Mouse (Mus musculus): ENCODE measurements around the gene Fndc3b. TPM values are rescaled to one million over a fixed set of nuclear protein-coding genes. Genes with fewer than 3 reads are reported as not detected.
"Not testable (repeated sequence)": the region's sequence is repeated elsewhere in the genome, so short reads cannot be mapped to it uniquely, and the experiment has no call there.

Fndc3b gene
- polyA plus RNA-seq, 1 experiment = 0.04 TPM

DNA sequence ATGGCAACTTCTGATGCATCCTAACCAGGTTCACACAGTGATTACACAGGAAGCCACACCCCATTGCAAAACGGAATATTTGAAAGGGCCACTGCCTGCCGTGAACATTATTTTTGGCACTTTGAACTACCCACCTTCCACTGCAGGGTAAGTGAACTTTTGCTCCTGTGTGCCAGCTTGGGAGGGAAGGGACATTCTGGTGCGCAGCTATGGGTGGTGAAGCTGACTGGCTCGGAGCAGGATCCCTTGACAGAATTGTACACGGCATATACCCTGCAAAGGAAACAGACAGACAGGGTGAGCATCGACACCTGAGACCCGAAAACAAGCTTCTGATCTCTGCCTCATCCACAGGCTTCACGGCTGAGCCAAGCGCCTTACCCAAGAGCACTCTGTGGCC is 220.2 kb downstream of the Fndc3b start:
- TF ChIP-seq TAL1 (IDR thresholded peaks at IDR 0.05; ENCODE audit: low read length) (no peak), GATA1 (IDR thresholded peaks at IDR 0.05; ENCODE audit: low read length) (no peak)
- Histone ChIP-seq H3K36me3 (ENCODE audit: control insufficient read depth) (peaks cover 15% of the 10 kb centered on the region; the same call in 1 of the 2 replicates), H3K4me1 (ENCODE audit: control insufficient read depth) (no peaks in the 10 kb centered on the region), H3K27me3 (ENCODE audit: control insufficient read depth) (no peaks in the 10 kb centered on the region), H3K9me3 (ENCODE audit: control insufficient read depth, low read length) (peaks cover 9% of the 10 kb centered on the region), H3K4me3 (replicated peaks) (no peak overlapping the region)

DNA sequence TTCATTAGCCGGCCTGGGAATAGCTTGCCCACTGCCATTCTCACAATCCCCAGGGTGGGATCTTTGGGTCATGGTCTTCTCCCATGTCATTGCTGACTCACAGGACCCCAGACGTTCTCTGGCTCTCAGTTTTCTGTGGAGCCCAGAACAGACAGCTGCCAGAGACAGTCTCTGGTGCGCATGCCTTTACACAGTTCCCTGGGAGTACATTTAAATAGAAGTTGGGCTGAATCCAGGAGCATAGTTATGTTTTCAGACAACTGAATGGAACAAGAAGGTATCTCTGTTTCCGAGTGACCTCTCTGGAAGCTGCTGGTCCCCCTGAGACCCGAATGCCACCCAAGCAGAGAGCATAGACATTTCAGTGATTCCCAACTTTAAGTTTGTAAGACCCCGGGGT is 221.6 kb downstream of the Fndc3b start:
- no peaks in the 10 kb centered on the region for H3K27me3 ChIP-seq (ENCODE audit: control insufficient read depth)
- TF ChIP-seq GATA1 (IDR thresholded peaks at IDR 0.05; ENCODE audit: low read length) (no peak), TAL1 (IDR thresholded peaks at IDR 0.05; ENCODE audit: low read length) (no peak)
- H3K9me3 ChIP-seq (ENCODE audit: control insufficient read depth, low read length) = peaks cover 12% of the 10 kb centered on the region
- no peaks in the 10 kb centered on the region for H3K4me1 ChIP-seq (ENCODE audit: control insufficient read depth)
- peaks cover 18% of the 10 kb centered on the region; the same call in 1 of the 2 replicates for H3K36me3 ChIP-seq (ENCODE audit: control insufficient read depth)
- no peak overlapping the region for H3K4me3 ChIP-seq (replicated peaks)

DNA sequence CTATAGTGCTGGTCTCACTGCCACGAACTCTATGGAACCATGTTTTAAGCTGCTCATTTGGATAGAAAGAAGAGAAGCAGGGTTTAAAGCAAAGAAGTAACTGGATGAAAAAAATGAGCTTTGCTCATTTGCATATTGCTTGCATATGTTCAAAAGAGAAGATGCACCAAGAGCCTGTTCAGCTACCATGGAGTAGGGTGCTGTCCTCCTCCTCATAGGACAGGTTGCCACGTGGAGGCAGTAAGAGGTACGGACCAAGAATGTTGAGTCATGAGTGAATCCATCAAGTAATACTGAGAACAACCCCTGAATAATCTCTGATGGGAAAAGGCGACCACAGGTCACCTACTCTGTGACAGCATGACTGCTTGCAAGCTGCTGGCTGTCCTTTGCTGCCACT is 226.0 kb downstream of the Fndc3b start:
- Histone ChIP-seq H3K4me1 (ENCODE audit: control insufficient read depth) (no peaks in the 10 kb centered on the region), H3K9me3 (ENCODE audit: control insufficient read depth, low read length) (peaks cover 12% of the 10 kb centered on the region), H3K36me3 (ENCODE audit: control insufficient read depth) (peaks cover 10% of the 10 kb centered on the region; the same call in 1 of the 2 replicates), H3K27me3 (ENCODE audit: control insufficient read depth) (no peaks in the 10 kb centered on the region), H3K4me3 (replicated peaks) (no peak overlapping the region)
- TF ChIP-seq GATA1 (IDR thresholded peaks at IDR 0.05; ENCODE audit: low read length) (no peak), TAL1 (IDR thresholded peaks at IDR 0.05; ENCODE audit: low read length) (no peak)

DNA sequence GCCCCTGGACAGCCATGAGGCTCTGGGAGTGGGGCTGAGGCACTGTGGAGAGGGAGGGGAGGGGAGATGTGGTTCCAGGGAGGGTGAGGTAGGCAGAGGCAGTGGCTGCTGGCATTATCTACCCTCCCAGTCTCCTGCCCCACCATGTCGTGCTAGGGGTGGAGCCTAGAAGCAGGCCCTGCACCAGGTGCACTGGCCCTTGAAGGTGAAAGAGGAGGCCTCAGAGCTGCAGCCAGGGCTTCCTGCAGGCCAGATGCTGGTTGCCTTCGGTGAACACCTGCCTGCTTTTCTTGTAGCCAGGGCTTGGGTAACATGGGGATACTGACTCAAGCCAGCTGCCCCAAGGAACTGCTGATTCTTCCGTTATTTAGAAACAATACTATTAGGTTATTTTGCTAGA is 226.4 kb downstream of the Fndc3b start:
- H3K4me1 ChIP-seq (ENCODE audit: control insufficient read depth) = no peaks in the 10 kb centered on the region
- H3K27me3 ChIP-seq (ENCODE audit: control insufficient read depth) = no peaks in the 10 kb centered on the region
- TF ChIP-seq GATA1 (IDR thresholded peaks at IDR 0.05; ENCODE audit: low read length) (no peak), TAL1 (IDR thresholded peaks at IDR 0.05; ENCODE audit: low read length) (no peak)
- H3K36me3 ChIP-seq (ENCODE audit: control insufficient read depth) = peaks cover 10% of the 10 kb centered on the region; the same call in 1 of the 2 replicates
- H3K9me3 ChIP-seq (ENCODE audit: control insufficient read depth, low read length) = peaks cover 12% of the 10 kb centered on the region
- no peak overlapping the region for H3K4me3 ChIP-seq (replicated peaks)

DNA sequence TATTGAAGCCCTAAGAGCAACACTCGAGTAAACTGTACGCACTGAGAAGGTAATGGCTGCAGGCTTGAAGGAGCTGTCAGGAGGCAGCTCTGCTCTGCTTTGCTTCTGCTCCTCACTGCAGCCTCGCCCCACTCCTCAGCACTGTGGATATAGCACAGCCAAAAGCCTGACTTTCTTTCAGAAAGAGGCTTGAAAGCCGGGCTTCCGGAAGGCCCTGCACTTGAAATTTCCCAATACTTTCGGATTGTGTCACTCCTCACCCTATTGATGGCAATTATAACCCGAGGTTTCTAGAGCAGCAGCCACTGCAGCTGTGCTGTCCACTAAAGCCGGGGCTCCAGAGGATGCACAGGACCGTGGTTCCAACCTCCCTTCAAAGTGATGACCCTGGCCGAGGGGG is 227.3 kb downstream of the Fndc3b start:
- TF ChIP-seq TAL1 (IDR thresholded peaks at IDR 0.05; ENCODE audit: low read length) (no peak), GATA1 (IDR thresholded peaks at IDR 0.05; ENCODE audit: low read length) (no peak)
- no peaks in the 10 kb centered on the region for H3K27me3 ChIP-seq (ENCODE audit: control insufficient read depth)
- H3K4me3 ChIP-seq (replicated peaks) = no peak overlapping the region
- no peaks in the 10 kb centered on the region for H3K4me1 ChIP-seq (ENCODE audit: control insufficient read depth)
- H3K36me3 ChIP-seq (ENCODE audit: control insufficient read depth) = peaks cover 10% of the 10 kb centered on the region; the same call in 1 of the 2 replicates
- H3K9me3 ChIP-seq (ENCODE audit: control insufficient read depth, low read length) = peaks cover 12% of the 10 kb centered on the region

DNA sequence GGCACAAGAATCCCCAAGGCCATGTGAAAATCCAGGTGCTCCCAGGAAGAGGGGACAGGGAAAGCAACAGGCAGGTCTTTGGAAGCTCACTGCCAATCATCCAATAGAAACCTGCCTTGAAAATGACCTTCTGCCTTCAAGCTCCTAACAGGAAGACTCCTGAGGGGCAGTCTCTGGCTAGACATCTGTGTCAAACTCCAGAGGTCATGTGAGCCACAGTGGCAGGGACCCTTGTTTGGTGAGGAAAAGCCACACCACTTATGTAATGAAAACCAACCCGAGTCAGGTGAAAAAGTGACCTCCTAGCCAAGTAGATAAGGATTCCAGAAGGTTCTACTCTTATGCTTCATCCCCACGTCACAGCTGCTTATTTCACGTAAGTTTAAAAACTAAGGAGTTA is 227.8 kb downstream of the Fndc3b start:
- Histone ChIP-seq H3K9me3 (ENCODE audit: control insufficient read depth, low read length) (peaks cover 12% of the 10 kb centered on the region), H3K4me1 (ENCODE audit: control insufficient read depth) (no peaks in the 10 kb centered on the region), H3K27me3 (ENCODE audit: control insufficient read depth) (no peaks in the 10 kb centered on the region), H3K36me3 (ENCODE audit: control insufficient read depth) (peaks cover 10% of the 10 kb centered on the region; the same call in 1 of the 2 replicates), H3K4me3 (replicated peaks) (no peak overlapping the region)
- TF ChIP-seq TAL1 (IDR thresholded peaks at IDR 0.05; ENCODE audit: low read length) = no peak

DNA sequence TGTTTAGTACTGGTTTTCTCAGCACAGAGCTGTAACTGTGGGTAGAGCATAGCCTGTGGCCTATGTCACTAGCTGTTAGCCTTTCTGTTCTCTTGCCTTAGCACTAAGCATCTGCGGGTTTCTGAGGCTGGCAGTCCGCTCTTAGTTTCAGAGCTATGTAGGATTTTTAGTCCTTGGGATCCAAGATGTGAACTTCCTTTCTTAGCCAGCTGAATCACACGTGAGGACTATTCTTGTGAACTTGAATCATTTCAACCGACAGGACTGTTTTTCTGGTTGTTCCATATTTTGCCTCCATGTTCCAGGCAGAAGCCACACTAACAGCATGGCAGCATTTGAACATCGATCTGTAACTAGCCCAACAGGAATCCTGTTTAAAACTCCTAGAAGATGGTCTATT is 229.4 kb downstream of the Fndc3b start:
- no peaks in the 10 kb centered on the region for H3K27me3 ChIP-seq (ENCODE audit: control insufficient read depth)
- TF ChIP-seq GATA1 (IDR thresholded peaks at IDR 0.05; ENCODE audit: low read length) (no peak), TAL1 (IDR thresholded peaks at IDR 0.05; ENCODE audit: low read length) (no peak)
- no peak overlapping the region for H3K4me3 ChIP-seq (replicated peaks)
- no peaks in the 10 kb centered on the region for H3K4me1 ChIP-seq (ENCODE audit: control insufficient read depth)
- H3K9me3 ChIP-seq (ENCODE audit: control insufficient read depth, low read length) = peaks cover 8% of the 10 kb centered on the region
- peaks cover 4% of the 10 kb centered on the region; the same call in 1 of the 2 replicates for H3K36me3 ChIP-seq (ENCODE audit: control insufficient read depth)

DNA sequence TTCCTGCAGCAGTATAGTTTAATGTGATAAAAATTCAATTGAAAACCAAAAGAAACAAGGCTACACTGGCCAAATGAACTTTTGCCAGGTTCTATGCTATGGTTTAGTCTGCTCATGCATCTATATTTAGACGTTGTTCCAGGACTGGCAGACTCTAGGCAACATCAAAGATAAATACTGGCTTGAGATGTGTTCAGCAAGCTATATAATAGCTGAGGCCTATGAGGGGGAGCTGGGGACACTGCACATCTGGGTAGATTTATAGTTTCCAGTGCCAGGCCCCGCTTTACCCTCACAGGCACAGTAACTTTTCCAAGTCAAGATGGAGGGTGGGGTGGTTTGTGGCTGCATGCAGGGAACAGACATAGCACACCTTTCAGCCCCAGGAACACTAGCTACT is 231.7 kb downstream of the Fndc3b start:
- Histone ChIP-seq H3K36me3 (ENCODE audit: control insufficient read depth) (no peaks in the 10 kb centered on the region; the same call in 1 of the 2 replicates), H3K9me3 (ENCODE audit: control insufficient read depth, low read length) (no peaks in the 10 kb centered on the region), H3K27me3 (ENCODE audit: control insufficient read depth) (no peaks in the 10 kb centered on the region), H3K4me3 (replicated peaks) (no peak overlapping the region), H3K4me1 (ENCODE audit: control insufficient read depth) (no peaks in the 10 kb centered on the region)
- TF ChIP-seq TAL1 (IDR thresholded peaks at IDR 0.05; ENCODE audit: low read length) = no peak
- no peak for TF ChIP-seq GATA1 (IDR thresholded peaks at IDR 0.05; ENCODE audit: low read length)

DNA sequence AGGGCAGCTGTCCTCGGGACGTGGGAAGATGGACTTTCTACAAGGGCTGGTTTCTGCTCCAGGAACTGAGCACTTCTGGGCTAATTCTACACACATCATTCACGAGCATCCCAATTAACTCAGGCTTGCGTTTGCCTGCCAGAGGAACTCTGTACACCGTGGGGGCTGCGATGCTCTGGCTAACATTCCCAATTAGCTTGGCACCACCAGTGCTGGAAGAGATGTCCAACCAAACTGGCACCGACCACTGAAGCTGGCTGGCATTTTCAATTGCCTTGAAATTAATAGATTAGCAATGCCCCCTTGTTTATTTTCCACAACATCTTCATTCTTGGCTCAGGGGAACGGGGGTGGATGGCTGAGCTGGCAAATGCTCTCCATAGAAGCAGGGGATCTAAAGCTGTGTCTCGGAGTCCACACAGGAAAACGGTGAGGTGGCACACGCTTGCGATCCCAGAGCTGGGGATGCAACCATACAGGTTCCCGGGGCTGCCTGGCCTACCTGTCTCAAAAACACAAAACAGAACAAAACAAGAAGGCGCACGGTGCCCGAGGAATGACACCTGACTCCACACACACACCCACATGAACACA is 232.4 kb downstream of the Fndc3b start:
- Histone ChIP-seq H3K9me3 (ENCODE audit: control insufficient read depth, low read length) (no peaks in the 10 kb centered on the region; the same call in 1 of the 2 replicates), H3K4me3 (replicated peaks) (no peak overlapping the region), H3K36me3 (ENCODE audit: control insufficient read depth) (no peaks in the 10 kb centered on the region; the same call in 1 of the 2 replicates), H3K27me3 (ENCODE audit: control insufficient read depth) (no peaks in the 10 kb centered on the region), H3K4me1 (ENCODE audit: control insufficient read depth) (no peaks in the 10 kb centered on the region)
- TF ChIP-seq GATA1 (IDR thresholded peaks at IDR 0.05; ENCODE audit: low read length) (no peak), TAL1 (IDR thresholded peaks at IDR 0.05; ENCODE audit: low read length) (no peak)

DNA sequence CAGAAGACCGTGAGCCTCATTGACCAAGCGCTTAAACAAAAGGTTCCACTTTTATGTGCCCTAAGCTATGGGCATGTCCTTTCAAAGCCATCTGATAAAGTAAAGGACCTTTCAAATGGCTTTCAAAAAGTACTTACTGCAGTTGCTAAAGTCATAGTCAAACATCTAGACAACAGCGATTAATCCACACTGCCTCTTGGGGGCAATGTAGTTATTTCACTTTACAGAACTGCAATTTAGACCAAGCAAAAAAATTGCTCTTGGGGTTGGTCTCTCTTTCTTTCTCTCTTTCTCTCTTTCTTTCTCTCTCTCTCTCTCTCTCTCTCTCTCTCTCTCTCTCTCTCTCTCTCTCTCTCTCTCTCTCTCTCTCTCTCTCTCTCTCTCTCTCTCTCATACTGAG is 233.4 kb downstream of the Fndc3b start:
- not testable (repeated sequence) for H3K4me1 ChIP-seq (ENCODE audit: control insufficient read depth); H3K27me3 ChIP-seq (ENCODE audit: control insufficient read depth)

More for the DNA sequence above, 233.4 kb downstream of the Fndc3b start:
- not testable (repeated sequence) for H3K36me3 ChIP-seq (ENCODE audit: control insufficient read depth); H3K9me3 ChIP-seq (ENCODE audit: control insufficient read depth, low read length); H3K4me3 ChIP-seq (replicated peaks)
